Mouse (Mus musculus) brain, embryonic 18.5 days (tissue): ENCODE measurements around the gene Npat.

ENCODE experiments used
- DNase-seq: peaks from one replicate; pipeline ENCODE4 v3.0.0-alpha.2; 2012; ENCODE audit warnings: low read depth, low spot score

The Npat gene

GRCm38 (mm10) chr9:53609968-53610781 lies 73.3 kb downstream of the Npat start, which contains the start of gene Acat1:
Gene Acat1, minus strand, starts transcription at chr9:53610382.
- peak; percentile 82 for DNase-seq

DNA sequence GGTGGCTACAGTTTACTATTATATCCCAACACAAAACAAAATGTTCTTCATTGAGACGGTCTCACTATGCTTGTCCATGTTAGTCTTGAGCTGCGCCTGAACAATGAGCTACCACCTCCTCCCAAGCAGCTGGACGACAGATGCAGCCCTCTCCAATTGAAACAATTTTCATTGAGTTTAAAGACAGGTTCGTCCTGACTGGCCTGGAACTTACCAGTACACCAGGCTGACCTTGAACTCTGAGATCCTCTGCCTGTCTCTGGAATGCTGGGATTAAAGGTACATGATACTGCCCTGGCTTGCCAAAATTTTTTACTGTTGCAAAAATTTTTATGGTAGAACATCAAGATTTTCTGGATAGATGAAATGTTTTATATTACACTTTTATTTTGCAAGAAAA lies 77.4 kb downstream of the Npat start:
- DNase-seq, result no peak

DNA sequence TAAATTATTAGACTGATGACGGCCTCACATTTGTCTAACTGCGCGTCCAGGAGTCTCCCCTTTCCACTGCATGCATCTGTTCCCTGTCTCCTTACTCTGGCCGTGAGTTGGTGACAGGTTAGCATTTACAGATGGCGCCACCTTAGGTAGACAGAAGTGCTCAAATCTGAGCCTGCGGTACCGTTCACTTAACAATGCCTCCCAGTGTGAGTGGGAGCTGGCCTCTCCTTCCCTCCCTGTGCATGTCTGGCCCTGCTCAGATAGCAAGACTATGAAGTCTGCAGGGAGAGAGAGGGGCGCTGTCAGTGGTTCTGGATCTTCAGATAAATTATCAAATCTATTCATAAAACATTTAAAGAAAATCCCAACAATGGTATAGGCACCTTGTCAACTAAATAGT lies 78.4 kb downstream of the Npat start:
- DNase-seq, result no peak
